Mouse (Mus musculus) heart, adult 2 months (tissue): Measurements from ENCODE around the gene Tbr1. TPM values are rescaled to one million over a fixed set of nuclear protein-coding genes. Genes with fewer than 3 reads are reported as not detected.

ENCODE experiments used
- DNase-seq, 2 experiments: peaks; one replicate each; pipeline ENCODE4 v3.0.0; 2021
- H3K27ac ChIP-seq: fragments of 200-600 bp; 2 replicates; pipeline ENCODE4 v1.8.1; 2022
- H3K27me3 ChIP-seq: fragments of 200-500 bp; 2 replicates; pipeline ENCODE4 v1.6.1; 2012; ENCODE audit warnings: mild to moderate bottlenecking, low read length, inconsistent platforms, mixed read lengths; ENCODE audit not compliant: control insufficient read depth, insufficient read depth
- H3K36me3 ChIP-seq: fragments of 200-500 bp; 2 replicates; pipeline ENCODE4 v1.6.1; 2012; ENCODE audit warnings: low read length, inconsistent platforms; ENCODE audit not compliant: control insufficient read depth, insufficient read depth
- H3K4me1 ChIP-seq: fragments of 200-500 bp; 2 replicates; pipeline ENCODE4 v1.6.1; 2011; ENCODE audit warnings: low read length; ENCODE audit not compliant: control insufficient read depth, insufficient read depth
- H3K4me3 ChIP-seq: fragments of 200-600 bp; 2 replicates; pipeline ENCODE4 v1.8.1; 2022
- H3K79me2 ChIP-seq: fragments of 200-500 bp; replicated peaks from 2 replicates; pipeline ENCODE4 v1.6.1; 2012; ENCODE audit warnings: mild to moderate bottlenecking, inconsistent platforms, low read length, moderate library complexity, mixed read lengths; ENCODE audit not compliant: control insufficient read depth, insufficient read depth
- H3K9ac ChIP-seq: fragments of 200-500 bp; 2 replicates; pipeline ENCODE4 v1.6.1; 2012; ENCODE audit warnings: low read depth, mild to moderate bottlenecking, control low read depth, inconsistent platforms, low read length, mixed read lengths
- CTCF ChIP-seq: fragments of 200-600 bp; IDR thresholded peaks from 2 replicates; pipeline ENCODE4 v1.8.1; 2022; ENCODE audit warnings: antibody characterized with exemption, mild to moderate bottlenecking, moderate library complexity
- EP300 ChIP-seq: fragments of 200-500 bp; IDR thresholded peaks from 2 replicates; pipeline ENCODE4 v1.6.1; 2011; ENCODE audit warnings: low read depth, low read length, control low read depth; ENCODE audit not compliant: insufficient read depth
- POLR2A ChIP-seq: fragments of 200-500 bp; IDR thresholded peaks from 2 replicates; pipeline ENCODE4 v1.6.1; 2011; ENCODE audit warnings: mild to moderate bottlenecking, low read depth, low read length, control low read depth; ENCODE audit not compliant: insufficient read depth
- WGBS: fragments of 180-500 bp; shearing (Covaris S2); methylation state at CpG from one replicate; pipeline ENCODE4 v1.1.7; 2018; 5-methylcytosine and 5-hydroxymethylcytosine counted together
- intact Hi-C: fragments of 180-260 bp; cut with DNase I; formaldehyde crosslinking; loops from one replicate; pipeline ENCODE4 v1.15.1; 2025
- polyA plus RNA-seq: library from polyadenylated mRNA; depleted of rRNA; stranded (reverse); fragments of >200 nt; gene quantifications from 2 replicates; pipeline ENCODE4 v1.2.3, GENCODE M21; 2012
- total RNA-seq, 2 experiments: library from RNA; stranded (reverse); gene quantifications; 2 replicates each; pipeline ENCODE4 v1.2.3; 2021

The Tbr1 gene
- total and polyA plus RNA-seq, 3 experiments: 0.09 TPM; not detected in 2

DNA sequence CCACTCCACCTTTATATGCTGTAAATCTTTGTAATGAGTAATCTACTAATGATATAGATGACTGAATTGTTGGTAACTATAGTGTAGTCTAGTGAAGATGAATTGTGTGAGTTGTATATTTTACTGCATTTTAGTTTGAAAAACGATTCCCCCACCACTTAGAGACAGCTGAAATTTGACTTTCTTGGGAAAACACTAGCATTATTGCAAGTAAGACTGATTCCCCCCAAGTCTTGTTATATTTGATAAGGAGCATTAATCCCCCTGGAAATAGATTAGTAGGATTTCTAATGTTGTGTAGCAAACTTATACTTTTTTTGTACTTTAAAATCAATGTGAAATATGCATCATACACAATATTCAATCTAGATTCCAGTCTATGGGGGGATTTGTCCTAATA is 10.8 kb downstream of the Tbr1 start:
- 18% methylated on average over 1 of the region's 1 CpGs for WGBS
- Histone ChIP-seq H3K4me1 (no peaks in the 10 kb centered on the region; the same call in 1 of the 2 replicates), H3K36me3 (no peaks in the 10 kb centered on the region), H3K79me2 (no peaks in the 10 kb centered on the region), H3K4me3 (no peak overlapping the region), H3K27me3 (peaks cover 42% of the 10 kb centered on the region), H3K27ac (no peak overlapping the region), H3K9ac (no peak overlapping the region)
- DNase-seq: no peak
- TF ChIP-seq EP300: no peak
- TF ChIP-seq POLR2A: no peak
- TF ChIP-seq CTCF: no peak
- intact Hi-C loops: loop anchor here (5.0 to 10.0 kb wide), 2 partner anchors 101 to 149 kb away; partner anchors contain the start of gene Psmd14

DNA sequence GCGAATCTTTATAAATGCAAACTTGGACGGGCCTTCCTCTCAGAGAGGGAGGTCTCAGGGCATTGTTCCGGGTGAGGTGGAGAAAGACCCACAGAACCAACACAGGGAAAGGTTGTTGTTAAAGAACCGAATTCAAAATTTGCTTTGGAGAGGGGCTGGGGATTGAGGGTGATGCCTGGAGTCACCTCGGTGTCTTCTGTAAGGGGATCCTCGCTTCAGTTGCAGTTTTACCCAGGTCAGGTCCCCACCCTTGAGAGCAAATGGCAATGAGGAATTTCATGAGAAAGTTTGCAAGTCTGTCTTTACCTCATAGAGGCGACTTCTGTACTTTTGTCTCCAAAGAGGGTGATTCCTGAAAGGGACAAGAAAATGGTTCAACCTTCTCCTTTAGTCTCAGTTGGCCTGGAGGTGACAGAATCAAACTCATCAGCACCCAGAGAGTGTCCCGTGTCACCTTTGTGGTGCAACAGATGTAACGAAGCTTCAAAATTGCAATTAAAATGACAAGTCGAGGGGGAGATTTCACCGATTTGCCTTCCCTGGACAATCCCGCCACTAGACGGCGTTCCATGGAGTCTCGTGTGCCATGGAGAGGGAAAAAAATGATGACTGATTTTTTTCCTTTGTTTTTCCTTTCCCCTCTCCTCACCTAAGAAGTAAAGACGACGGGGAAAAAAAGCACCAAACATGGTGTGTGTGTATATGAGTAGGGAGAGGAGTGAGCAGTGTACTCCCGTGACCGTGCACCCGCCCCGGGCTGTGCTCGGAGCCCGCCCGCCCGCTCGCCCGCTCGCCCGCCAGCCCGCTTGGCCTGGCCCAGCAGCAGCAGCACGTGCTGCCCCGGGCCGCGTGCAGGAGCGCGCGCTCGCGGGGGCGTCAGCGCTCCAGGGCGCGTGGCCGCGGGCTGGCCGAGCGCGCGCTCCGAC is 12.1 kb downstream of the Tbr1 start:
- Histone ChIP-seq H3K4me1 (no peaks in the 10 kb centered on the region; the same call in 1 of the 2 replicates), H3K27me3 (peaks cover 38% of the 10 kb centered on the region), H3K4me3 (peak overlapping the region; percentile 37; the same call in 1 of the 2 replicates), H3K27ac (no peak overlapping the region), H3K79me2 (no peaks in the 10 kb centered on the region), H3K36me3 (no peaks in the 10 kb centered on the region), H3K9ac (no peak overlapping the region)
- WGBS: 7% methylated on average over 40 of the region's 50 CpGs
- DNase-seq: peak; percentile 15 to 25
- peak; percentile 54 for TF ChIP-seq CTCF
- TF ChIP-seq POLR2A: no peak
- no peak for TF ChIP-seq EP300
- intact Hi-C loops: loop anchor here (5.0 to 10.0 kb wide), 2 partner anchors 103 to 150 kb away; partner anchors contain the start of gene Psmd14

DNA sequence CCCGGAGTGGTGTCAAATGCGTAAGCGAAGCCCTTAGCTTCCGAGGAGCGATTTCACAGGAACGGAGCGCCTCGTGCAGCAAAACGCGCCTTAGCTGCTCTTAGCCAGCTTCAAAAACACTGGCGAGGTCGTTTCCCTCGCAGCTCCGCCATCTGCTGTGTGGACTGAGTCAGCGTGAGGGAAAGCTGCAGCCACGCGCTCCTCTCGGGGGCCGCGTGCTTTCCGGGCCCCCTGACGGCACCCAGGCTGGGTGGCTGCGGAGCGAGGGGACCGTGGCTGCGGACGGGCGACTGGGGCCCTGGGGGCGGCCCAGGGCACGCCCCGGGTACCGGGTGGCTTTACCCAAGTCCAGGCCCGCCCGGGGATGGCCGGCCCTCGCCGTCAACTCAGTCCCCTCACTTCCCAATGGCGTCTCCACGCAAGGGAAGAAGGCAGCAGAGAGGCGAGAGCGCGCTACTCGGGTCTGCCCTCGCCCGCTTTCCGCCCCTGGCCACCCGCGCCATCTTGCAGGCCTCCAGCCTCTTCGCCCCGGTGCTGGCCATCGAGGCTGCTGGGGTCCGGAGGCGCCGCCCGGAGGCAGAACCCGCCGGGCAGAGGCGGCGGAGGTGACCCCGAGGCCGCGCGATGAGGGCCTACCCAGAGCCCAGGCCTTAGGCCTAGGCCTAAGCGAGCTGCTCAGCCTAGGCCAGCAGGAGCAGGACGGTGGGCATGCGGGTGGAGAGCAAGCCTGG is 13.0 kb downstream of the Tbr1 start:
- H3K9ac ChIP-seq: no peak overlapping the region
- no peak for TF ChIP-seq POLR2A
- TF ChIP-seq EP300: no peak
- no peak for TF ChIP-seq CTCF
- no peaks in the 10 kb centered on the region for H3K36me3 ChIP-seq
- H3K27ac ChIP-seq: no peak overlapping the region
- DNase-seq: peak; percentile 5 to 19
- H3K27me3 ChIP-seq: peaks cover 34% of the 10 kb centered on the region
- no peaks in the 10 kb centered on the region for H3K79me2 ChIP-seq
- 21% methylated on average over 61 of the region's 66 CpGs for WGBS
- H3K4me1 ChIP-seq: no peaks in the 10 kb centered on the region; the same call in 1 of the 2 replicates
- H3K4me3 ChIP-seq: no peak overlapping the region
- intact Hi-C loops: loop anchor here (10.0 kb wide), 1 partner anchor 151 kb away; no protein-coding TSS in a partner anchor

DNA sequence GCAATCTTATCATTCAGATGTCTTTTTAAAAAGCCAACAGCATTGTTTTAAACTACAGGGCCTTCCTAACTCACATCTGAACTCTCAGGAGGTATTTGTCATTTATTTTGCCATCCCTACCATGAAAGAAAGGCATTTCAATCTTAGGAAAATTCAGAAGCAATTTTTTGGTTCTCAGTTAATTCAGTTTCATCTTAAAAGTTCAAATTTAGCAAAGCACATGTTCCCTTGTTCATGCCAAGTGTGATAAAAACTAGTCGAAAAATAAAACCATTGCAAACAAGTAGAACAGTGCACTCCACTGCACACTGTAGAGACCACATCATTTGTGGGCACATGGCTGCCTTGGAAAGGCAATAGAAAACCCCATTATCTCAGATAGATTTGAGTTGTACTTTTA is 15.5 kb downstream of the Tbr1 start:
- Histone ChIP-seq H3K4me3 (no peak overlapping the region), H3K9ac (no peak overlapping the region), H3K4me1 (no peaks in the 10 kb centered on the region; the same call in 1 of the 2 replicates), H3K36me3 (no peaks in the 10 kb centered on the region), H3K79me2 (no peaks in the 10 kb centered on the region), H3K27me3 (peaks cover 14% of the 10 kb centered on the region), H3K27ac (no peak overlapping the region)
- intact Hi-C loops: loop anchor here (10.0 kb wide), 1 partner anchor 153 kb away; no protein-coding TSS in a partner anchor
- no peak for TF ChIP-seq EP300
- TF ChIP-seq POLR2A: no peak
- TF ChIP-seq CTCF: no peak
- WGBS: 69% methylated on average over 1 of the region's 1 CpGs
- no peak for DNase-seq

DNA sequence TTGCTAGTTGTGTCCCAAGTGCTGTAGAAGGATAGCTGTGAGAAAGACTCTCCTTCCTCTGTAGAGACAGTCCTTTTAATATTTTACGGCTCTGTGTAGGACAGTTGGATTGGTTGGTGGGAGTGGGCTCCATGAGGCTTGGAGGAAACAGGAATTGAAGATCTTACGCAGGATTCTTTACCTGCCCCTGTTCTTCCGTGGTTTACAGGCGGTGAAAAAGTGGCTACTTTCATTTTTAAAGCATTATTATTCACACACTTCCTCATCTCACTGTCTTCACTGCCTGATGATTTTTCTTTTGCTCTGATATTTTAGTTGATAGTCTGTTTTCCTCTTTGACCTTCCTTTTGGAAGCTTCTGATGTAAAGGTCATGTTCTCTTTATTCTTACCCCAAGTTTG is 17.5 kb downstream of the Tbr1 start:
- H3K27me3 ChIP-seq: peaks cover 10% of the 10 kb centered on the region
- 73% methylated on average over 4 of the region's 4 CpGs for WGBS
- intact Hi-C loops: no loop called here

More for the DNA sequence above, 17.5 kb downstream of the Tbr1 start:
- no peak overlapping the region for H3K9ac ChIP-seq
- DNase-seq: no peak
- no peaks in the 10 kb centered on the region; the same call in 1 of the 2 replicates for H3K4me1 ChIP-seq
- no peaks in the 10 kb centered on the region for H3K36me3 ChIP-seq
- no peak overlapping the region for H3K27ac ChIP-seq
- H3K79me2 ChIP-seq: no peaks in the 10 kb centered on the region
- TF ChIP-seq POLR2A (no peak), EP300 (no peak), CTCF (no peak)
- no peak overlapping the region for H3K4me3 ChIP-seq
